Mouse (Mus musculus): ENCODE data around the gene Mthfd1l.

DNA sequence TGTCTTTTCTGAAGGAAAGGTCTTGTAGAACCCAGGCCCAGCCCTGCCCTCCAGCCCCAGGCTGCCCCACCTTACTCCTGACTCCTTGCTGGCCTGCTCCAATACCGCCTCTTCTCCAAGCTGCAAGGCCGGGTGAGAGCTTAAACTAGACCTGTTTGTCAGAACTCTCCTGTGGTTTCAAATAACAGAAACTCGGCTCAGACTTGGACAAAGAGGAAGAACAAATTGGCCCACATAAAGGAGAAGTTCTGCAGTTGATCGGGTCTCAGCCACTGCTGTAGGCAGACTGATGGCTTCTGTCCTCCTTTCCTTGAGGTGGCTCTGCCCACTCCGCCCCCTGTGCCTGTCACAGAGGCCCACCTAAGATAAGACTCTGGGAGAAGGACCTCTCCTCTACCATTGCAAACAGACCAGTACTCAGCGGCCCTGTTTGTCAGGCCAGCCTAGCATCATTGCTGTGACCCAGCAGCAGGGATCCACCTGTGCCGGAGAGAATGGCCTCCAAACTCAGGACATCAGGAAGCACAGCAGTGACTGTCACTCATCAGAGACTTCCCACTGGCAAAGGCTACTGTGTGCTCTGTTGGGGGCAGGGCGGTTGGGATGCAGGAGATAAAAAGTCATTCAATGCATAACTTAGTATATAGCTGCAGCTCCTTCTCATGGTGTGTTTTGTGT lies 153.6 kb downstream of the Mthfd1l start:
- TF ChIP-seq CTCF (IDR thresholded peaks at IDR 0.05; ENCODE audit: low read depth): no peak
- no peak for TF ChIP-seq EP300 (optimal IDR thresholded peaks at IDR 0.05)

All from stomach, postnatal 0 days (tissue).